Mouse (Mus musculus): ENCODE measurements around the gene Glyat.

GRCm38 (mm10) chr19:12633176-12633575, at the start of gene Glyat:
- no peak for TF ChIP-seq CTCF (conservative IDR thresholded peaks at IDR 0.05; ENCODE audit: low read length)
- no peak for TF ChIP-seq POU5F1 (IDR thresholded peaks at IDR 0.05; ENCODE audit: borderline replicate concordance, low read length)
- no peak for TF ChIP-seq NANOG (IDR thresholded peaks at IDR 0.05; ENCODE audit: borderline replicate concordance, low read length)
